Mouse (Mus musculus) thymus, adult 2 months (tissue): ENCODE measurements around the gene Nav1. TPM values are rescaled to one million over a fixed set of nuclear protein-coding genes. Genes with fewer than 3 reads are reported as not detected.

Source experiments
- DNase-seq: peaks from one replicate; pipeline ENCODE4 v3.0.0; 2021
- H3K27ac ChIP-seq: fragments of 200-500 bp; 2 replicates; pipeline ENCODE4 v1.5.1; 2012; ENCODE audit warnings: low read length, control low read depth; ENCODE audit not compliant: control insufficient read depth, insufficient read depth
- H3K27me3 ChIP-seq: fragments of 200-500 bp; 2 replicates; pipeline ENCODE4 v1.6.1; 2012; ENCODE audit warnings: mild to moderate bottlenecking, low read length, moderate library complexity, mixed read lengths; ENCODE audit not compliant: control insufficient read depth, insufficient read depth
- H3K36me3 ChIP-seq: fragments of 200-500 bp; 2 replicates; pipeline ENCODE4 v1.6.1; 2012; ENCODE audit warnings: mild to moderate bottlenecking, low read length, moderate library complexity; ENCODE audit not compliant: control insufficient read depth, insufficient read depth
- H3K4me1 ChIP-seq: fragments of 200-500 bp; replicated peaks from 2 replicates; pipeline ENCODE4 v1.6.1; 2012; ENCODE audit warnings: low read length; ENCODE audit not compliant: control insufficient read depth, insufficient read depth
- H3K4me3 ChIP-seq: fragments of 200-500 bp; 2 replicates; pipeline ENCODE4 v1.5.1; 2012; ENCODE audit warnings: mild to moderate bottlenecking, low read length, control low read depth, moderate library complexity; ENCODE audit not compliant: control insufficient read depth, insufficient read depth
- CTCF ChIP-seq: fragments of 200-500 bp; IDR thresholded peaks from 2 replicates; pipeline ENCODE4 v1.5.1; 2012; ENCODE audit warnings: mild to moderate bottlenecking, control low read depth, low read length, moderate library complexity, borderline replicate concordance; ENCODE audit not compliant: control insufficient read depth, poor library complexity, insufficient read depth; ENCODE audit errors: extremely low read depth
- POLR2A ChIP-seq: fragments of 200-500 bp; IDR thresholded peaks from 2 replicates; pipeline ENCODE4 v1.6.1; 2012; ENCODE audit warnings: mild to moderate bottlenecking, low read length, control low read depth, moderate library complexity; ENCODE audit not compliant: control insufficient read depth, poor library complexity, insufficient read depth; ENCODE audit errors: extremely low read depth
- WGBS: fragments of 180-500 bp; shearing (Covaris S2); methylation state at CpG from one replicate; pipeline ENCODE4 v1.1.7; 2018; 5-methylcytosine and 5-hydroxymethylcytosine counted together
- polyA plus RNA-seq: library from polyadenylated mRNA; depleted of rRNA; stranded (reverse); fragments of >200 nt; gene quantifications from 2 replicates; pipeline ENCODE4 v1.2.3, GENCODE M21; 2012; rRNA removed

Gene Nav1
- polyA plus RNA-seq, 1 experiment = 8.7 TPM

GRCm38 (mm10) chr1:135401452-135402110 is 205.5 kb downstream of the Nav1 start:
- Histone ChIP-seq H3K4me3 (no peak overlapping the region), H3K27me3 (no peaks in the 10 kb centered on the region), H3K27ac (no peak overlapping the region), H3K36me3 (peaks cover 80% of the 10 kb centered on the region), H3K4me1 (no peaks in the 10 kb centered on the region)
- TF ChIP-seq POLR2A (no peak), CTCF (no peak)
- DNase-seq = no peak
- 94% methylated on average over 3 of the region's 3 CpGs for WGBS

DNA sequence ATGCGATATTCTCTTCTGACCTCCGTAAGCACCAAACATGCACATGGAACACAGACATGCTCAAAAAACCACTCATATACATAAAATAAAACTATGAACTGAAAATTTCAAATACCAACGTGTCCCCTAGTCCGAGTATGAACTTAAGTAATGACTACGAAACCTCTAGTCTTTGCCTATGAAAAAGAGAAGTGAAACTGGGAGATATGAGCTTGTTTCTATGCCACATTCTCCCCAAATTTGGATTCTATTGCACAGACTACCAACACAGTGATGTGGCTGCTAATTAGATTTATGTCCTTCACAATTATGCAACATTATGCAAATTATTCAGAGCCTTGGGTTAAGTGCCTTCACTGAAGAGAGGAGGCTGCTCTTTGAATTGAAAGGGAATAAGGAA is 207.6 kb downstream of the Nav1 start:
- H3K27me3 ChIP-seq = no peaks in the 10 kb centered on the region
- H3K4me3 ChIP-seq = no peak overlapping the region
- H3K27ac ChIP-seq = no peak overlapping the region
- H3K4me1 ChIP-seq = no peaks in the 10 kb centered on the region
- DNase-seq = no peak
- H3K36me3 ChIP-seq = peaks cover 73% of the 10 kb centered on the region
- TF ChIP-seq POLR2A (no peak), CTCF (no peak)
- WGBS = 86% methylated on average over 5 of the region's 5 CpGs

DNA sequence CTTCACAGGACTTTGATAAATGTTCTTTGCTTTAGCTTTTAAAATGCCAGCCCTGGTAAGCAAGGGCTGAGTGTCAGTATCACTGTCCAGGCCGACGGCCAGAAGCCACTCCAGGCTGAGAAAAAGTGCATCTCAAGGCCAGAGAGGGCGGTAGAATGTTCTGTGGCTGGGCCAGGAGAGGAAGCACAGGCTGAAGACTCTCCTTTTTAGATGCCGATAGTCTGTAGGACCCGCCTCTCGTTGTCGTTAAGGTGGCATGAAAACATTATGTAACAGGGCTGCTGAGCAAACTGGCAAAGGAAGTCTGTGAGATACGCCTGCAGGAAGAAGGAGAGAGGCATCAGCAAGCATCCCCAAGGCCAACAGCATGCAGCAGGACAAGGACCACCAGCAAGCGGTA is 221.9 kb downstream of the Nav1 start:
- Histone ChIP-seq H3K27ac (no peak overlapping the region), H3K27me3 (no peaks in the 10 kb centered on the region), H3K36me3 (peaks cover 75% of the 10 kb centered on the region), H3K4me3 (no peak overlapping the region), H3K4me1 (no peaks in the 10 kb centered on the region)
- no peak for DNase-seq
- TF ChIP-seq CTCF (no peak), POLR2A (no peak)
- WGBS = 94% methylated on average over 9 of the region's 9 CpGs

Other genes starting within 250 kb of the Nav1 start
- gene Shisa4, start 232.1 kb downstream of the Nav1 start, polyA plus RNA-seq = 18.0 and 26.4 TPM in 2 replicates
- 166 and 184 TPM in 2 replicates for gene Ipo9, start 176.8 kb downstream of the Nav1 start, polyA plus RNA-seq
- gene Csrp1, start 112.8 kb upstream of the Nav1 start, polyA plus RNA-seq = 333 and 390 TPM in 2 replicates
- 62.1 and 67.6 TPM in 2 replicates for gene Phlda3, start 158.8 kb upstream of the Nav1 start, polyA plus RNA-seq
- 2.1 and 2.2 TPM in 2 replicates for gene Tnni1, start 172.1 kb upstream of the Nav1 start, polyA plus RNA-seq
- gene Lad1, start 211.3 kb upstream of the Nav1 start, polyA plus RNA-seq = 36.0 and 38.7 TPM in 2 replicates
- gene Tnnt2, start 229.1 kb upstream of the Nav1 start, polyA plus RNA-seq = 6.7 and 90.4 TPM in 2 replicates